Mouse (Mus musculus): ENCODE data around the gene Ccdc130. TPM values are rescaled to one million over a fixed set of nuclear protein-coding genes. Genes with fewer than 3 reads are reported as not detected.

The Ccdc130 gene
- polyA plus RNA-seq, 1 experiment from 2014 or later: 18.5 TPM

- DNase-seq: no peak
- H3K36me3 ChIP-seq (ENCODE audit: insufficient read depth): peaks cover 87% of the 10 kb centered on the region
- TF ChIP-seq CTCF (IDR thresholded peaks at IDR 0.05; ENCODE audit: low read depth): no peak
- no peak overlapping the region for H3K27ac ChIP-seq (ENCODE audit: low read depth)
- no peaks in the 10 kb centered on the region for H3K4me1 ChIP-seq (ENCODE audit: insufficient read depth)
- no peaks in the 10 kb centered on the region for H3K9me3 ChIP-seq (ENCODE audit: low read depth, low read length)
- no peak overlapping the region for H3K4me3 ChIP-seq (ENCODE audit: low read depth, low read length)
- no peak for ATAC-seq (ENCODE audit: insufficient read depth)
- no peak overlapping the region for H3K9ac ChIP-seq
- H3K27me3 ChIP-seq (ENCODE audit: insufficient read depth, low read length): no peaks in the 10 kb centered on the region
- 79% methylated on average over 21 of the region's 21 CpGs for WGBS
- no peak overlapping the region for H3K4me2 ChIP-seq
Measured at GRCm38 (mm10) chr8:84223322-84224029, 46.7 kb downstream of the Ccdc130 start.

DNA sequence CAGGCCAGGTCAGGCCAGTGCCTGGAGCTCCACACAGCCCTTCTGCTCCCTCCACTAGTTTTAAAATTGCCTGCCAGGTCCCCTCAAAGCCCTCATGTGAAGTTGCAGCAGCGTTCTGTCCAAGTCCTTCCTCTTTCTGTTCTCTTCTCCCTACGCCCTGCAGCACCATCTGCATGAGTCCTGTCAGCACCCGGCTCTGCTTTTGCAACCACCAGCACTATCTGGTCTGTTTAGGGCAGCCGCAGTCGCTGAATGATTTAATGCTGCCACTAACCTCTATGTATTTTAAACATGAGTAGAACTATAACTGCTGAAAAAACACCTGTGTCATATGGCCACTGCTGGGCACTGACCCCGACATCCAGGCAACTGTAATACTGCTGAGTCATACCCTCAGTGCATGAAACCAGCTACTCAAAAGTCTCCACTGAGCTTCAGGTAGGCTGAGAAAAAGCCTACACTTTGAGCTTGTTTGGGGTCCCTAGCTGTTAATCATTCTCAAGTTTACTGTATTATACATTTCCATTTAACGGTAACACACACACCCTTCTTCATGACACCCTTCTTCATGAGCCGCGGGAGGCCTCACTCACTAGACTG lies 47.5 kb downstream of the Ccdc130 start:
- Histone ChIP-seq H3K4me1 (ENCODE audit: insufficient read depth) (no peaks in the 10 kb centered on the region), H3K4me2 (no peak overlapping the region), H3K9ac (no peak overlapping the region), H3K27me3 (ENCODE audit: insufficient read depth, low read length) (no peaks in the 10 kb centered on the region), H3K27ac (ENCODE audit: low read depth) (no peak overlapping the region), H3K4me3 (ENCODE audit: low read depth, low read length) (no peak overlapping the region), H3K9me3 (ENCODE audit: low read depth, low read length) (no peaks in the 10 kb centered on the region), H3K36me3 (ENCODE audit: insufficient read depth) (peaks cover 87% of the 10 kb centered on the region)
- ATAC-seq (ENCODE audit: insufficient read depth): no peak
- no peak for TF ChIP-seq CTCF (IDR thresholded peaks at IDR 0.05; ENCODE audit: low read depth)
- no peak for DNase-seq
- 92% methylated on average over 9 of the region's 9 CpGs for WGBS

DNA sequence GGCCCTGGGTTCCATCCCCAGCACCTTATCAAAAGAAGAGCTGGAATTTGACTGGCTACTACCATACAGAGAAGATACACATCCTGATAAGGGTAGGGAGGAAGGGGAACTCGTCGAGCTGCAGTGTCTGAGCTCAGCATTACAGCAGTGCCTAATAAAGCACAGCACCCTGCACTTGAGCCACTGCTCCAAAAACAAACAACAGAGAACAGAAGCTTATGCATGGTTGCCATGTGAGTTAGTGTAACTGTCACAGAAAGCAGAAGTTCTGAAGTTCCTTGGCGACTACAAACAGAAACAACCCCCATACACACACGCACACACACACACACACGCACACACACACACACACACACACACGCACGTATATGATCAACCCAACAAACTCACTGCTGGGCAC lies 50.1 kb downstream of the Ccdc130 start:
- Histone ChIP-seq H3K4me3 (ENCODE audit: low read depth, low read length) (no peak overlapping the region), H3K36me3 (ENCODE audit: insufficient read depth) (peaks cover 87% of the 10 kb centered on the region), H3K9ac (no peak overlapping the region), H3K27ac (ENCODE audit: low read depth) (no peak overlapping the region), H3K4me1 (ENCODE audit: insufficient read depth) (no peaks in the 10 kb centered on the region), H3K27me3 (ENCODE audit: insufficient read depth, low read length) (no peaks in the 10 kb centered on the region), H3K9me3 (ENCODE audit: low read depth, low read length) (no peaks in the 10 kb centered on the region), H3K4me2 (no peak overlapping the region)
- DNase-seq (no peak), ATAC-seq (ENCODE audit: insufficient read depth) (no peak)
- no peak for TF ChIP-seq CTCF (IDR thresholded peaks at IDR 0.05; ENCODE audit: low read depth)
- WGBS: 77% methylated on average over 7 of the region's 7 CpGs

DNA sequence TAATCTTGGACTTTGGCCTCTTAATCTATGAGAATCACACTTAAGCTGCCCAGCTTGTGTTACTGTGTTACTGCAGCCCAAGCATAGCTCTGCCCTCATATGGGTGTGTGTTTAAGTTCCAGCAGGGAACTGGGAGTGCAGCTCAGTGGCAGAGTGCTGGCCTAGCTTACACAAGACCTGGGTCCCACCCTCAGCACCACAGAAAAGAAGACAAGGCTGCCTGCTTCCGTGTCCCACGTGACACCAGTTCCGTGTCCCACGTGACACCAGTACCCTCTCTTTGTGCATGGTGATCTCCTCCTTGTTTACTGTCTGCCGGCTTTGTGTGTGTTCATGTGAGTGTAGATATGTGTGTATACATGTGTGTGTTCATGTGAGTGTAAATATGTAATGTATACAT lies 52.0 kb downstream of the Ccdc130 start:
- no peak for TF ChIP-seq CTCF (IDR thresholded peaks at IDR 0.05; ENCODE audit: low read depth)
- Histone ChIP-seq H3K36me3 (ENCODE audit: insufficient read depth) (peaks cover 86% of the 10 kb centered on the region), H3K4me1 (ENCODE audit: insufficient read depth) (no peaks in the 10 kb centered on the region), H3K27ac (ENCODE audit: low read depth) (no peak overlapping the region), H3K4me3 (ENCODE audit: low read depth, low read length) (no peak overlapping the region), H3K4me2 (no peak overlapping the region), H3K27me3 (ENCODE audit: insufficient read depth, low read length) (no peaks in the 10 kb centered on the region), H3K9ac (no peak overlapping the region), H3K9me3 (ENCODE audit: low read depth, low read length) (no peaks in the 10 kb centered on the region)
- WGBS: 88% methylated on average over 5 of the region's 5 CpGs
- ATAC-seq (ENCODE audit: insufficient read depth) (no peak), DNase-seq (no peak)

DNA sequence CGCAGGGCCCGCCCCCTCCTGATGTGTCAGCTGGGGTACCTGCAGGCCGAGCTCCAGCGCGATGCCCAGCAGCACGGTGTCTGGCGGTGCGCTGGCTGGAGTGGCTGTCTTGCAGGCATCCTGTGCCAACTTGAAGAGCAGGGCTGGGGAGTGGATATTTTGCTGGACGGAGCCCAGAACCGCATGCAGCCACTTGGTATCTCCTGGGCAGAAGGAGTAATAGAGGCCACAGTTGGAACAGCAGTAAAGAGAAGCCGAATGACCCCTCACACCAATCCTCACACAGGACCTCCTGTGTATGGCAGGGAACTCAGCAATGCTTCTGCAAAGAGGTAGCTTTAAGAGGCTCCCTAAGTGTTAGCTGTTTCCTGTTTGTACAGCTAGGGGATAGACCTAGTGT lies 53.0 kb downstream of the Ccdc130 start:
- no peak for TF ChIP-seq CTCF (IDR thresholded peaks at IDR 0.05; ENCODE audit: low read depth)

DNA sequence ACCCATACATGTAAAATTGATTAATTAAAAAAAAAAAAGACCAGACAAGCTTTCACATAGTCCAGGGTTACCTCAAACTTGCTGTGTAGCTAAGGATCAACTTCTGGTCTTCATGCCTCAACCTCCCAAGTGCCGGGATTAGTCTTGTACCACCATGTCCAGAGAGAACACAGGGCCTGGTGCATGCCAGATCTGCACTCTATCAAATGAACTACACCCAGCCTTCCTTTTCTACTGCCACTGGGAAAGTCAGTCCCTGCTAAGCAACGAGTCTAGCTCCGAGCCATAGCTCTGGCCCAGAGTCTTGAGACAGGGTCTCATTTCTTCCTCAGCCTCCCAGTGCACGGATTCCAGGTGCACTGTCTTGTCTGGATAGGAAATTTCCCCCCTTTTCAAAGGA lies 56.9 kb downstream of the Ccdc130 start:
- no peaks in the 10 kb centered on the region for H3K4me1 ChIP-seq (ENCODE audit: insufficient read depth)
- DNase-seq (no peak), ATAC-seq (ENCODE audit: insufficient read depth) (no peak)
- H3K36me3 ChIP-seq (ENCODE audit: insufficient read depth): peaks cover 94% of the 10 kb centered on the region
- no peak overlapping the region for H3K9ac ChIP-seq
- 84% methylated on average over 4 of the region's 4 CpGs for WGBS
- H3K27me3 ChIP-seq (ENCODE audit: insufficient read depth, low read length): no peaks in the 10 kb centered on the region
- H3K27ac ChIP-seq (ENCODE audit: low read depth): no peak overlapping the region
- no peak for TF ChIP-seq CTCF (IDR thresholded peaks at IDR 0.05; ENCODE audit: low read depth)
- no peak overlapping the region for H3K4me3 ChIP-seq (ENCODE audit: low read depth, low read length)
- H3K9me3 ChIP-seq (ENCODE audit: low read depth, low read length): no peaks in the 10 kb centered on the region
- no peak overlapping the region for H3K4me2 ChIP-seq

More for the DNA sequence above, 53.0 kb downstream of the Ccdc130 start:
- Histone ChIP-seq H3K4me3 (ENCODE audit: low read depth, low read length) (no peak overlapping the region), H3K36me3 (ENCODE audit: insufficient read depth) (peaks cover 86% of the 10 kb centered on the region), H3K27me3 (ENCODE audit: insufficient read depth, low read length) (no peaks in the 10 kb centered on the region), H3K9me3 (ENCODE audit: low read depth, low read length) (no peaks in the 10 kb centered on the region), H3K4me2 (no peak overlapping the region), H3K9ac (no peak overlapping the region), H3K4me1 (ENCODE audit: insufficient read depth) (no peaks in the 10 kb centered on the region), H3K27ac (ENCODE audit: low read depth) (no peak overlapping the region)
- DNase-seq (no peak), ATAC-seq (ENCODE audit: insufficient read depth) (no peak)
- WGBS: 93% methylated on average over 11 of the region's 11 CpGs

GRCm38 (mm10) chr8:84211881-84212563 lies 58.2 kb downstream of the Ccdc130 start:
- H3K36me3 ChIP-seq (ENCODE audit: insufficient read depth): peaks cover 86% of the 10 kb centered on the region
- H3K27me3 ChIP-seq (ENCODE audit: insufficient read depth, low read length): no peaks in the 10 kb centered on the region
- H3K9me3 ChIP-seq (ENCODE audit: low read depth, low read length): no peaks in the 10 kb centered on the region
- no peak overlapping the region for H3K4me2 ChIP-seq
- no peak overlapping the region for H3K9ac ChIP-seq
- no peak overlapping the region for H3K27ac ChIP-seq (ENCODE audit: low read depth)
- no peak for TF ChIP-seq CTCF (IDR thresholded peaks at IDR 0.05; ENCODE audit: low read depth)
- DNase-seq: no peak
- ATAC-seq (ENCODE audit: insufficient read depth): no peak
- no peaks in the 10 kb centered on the region for H3K4me1 ChIP-seq (ENCODE audit: insufficient read depth)
- H3K4me3 ChIP-seq (ENCODE audit: low read depth, low read length): no peak overlapping the region
- WGBS: 90% methylated on average over 31 of the region's 31 CpGs
